Mouse (Mus musculus): ENCODE results near the gene Tmub1. TPM values are rescaled to one million over a fixed set of nuclear protein-coding genes. Genes with fewer than 3 reads are reported as not detected.
"Not testable (repeated sequence)": the region's sequence is repeated elsewhere in the genome, so short reads cannot be mapped to it uniquely, and the experiment has no call there.

Gene Tmub1
- total RNA-seq, 2 experiments from 2014 or later: 3.7 to 4.3 TPM

DNA sequence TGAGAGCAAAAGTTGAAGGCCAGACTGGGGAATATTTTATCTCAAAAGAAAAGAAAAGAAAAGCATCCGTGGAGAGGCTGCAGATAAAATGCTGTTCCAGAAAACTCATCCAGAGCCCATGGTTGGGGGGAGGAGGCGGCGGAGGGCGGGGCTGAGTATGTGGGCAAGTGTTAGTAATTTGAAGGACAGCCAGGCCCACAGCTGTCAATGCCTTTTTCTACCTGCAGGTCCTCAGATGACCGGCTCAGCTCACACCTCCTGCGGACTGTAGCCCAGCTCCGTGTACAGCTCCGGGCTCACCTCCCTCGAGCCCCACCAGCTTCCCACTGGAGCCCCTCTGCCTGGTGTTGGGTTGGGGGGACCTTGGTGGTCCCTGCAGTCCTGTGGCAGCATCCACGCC is 48.0 kb downstream of the Tmub1 start:
- ATAC-seq (replicated peaks; ENCODE audit: low FRiP score, poor library complexity, severe bottlenecking): no peak

DNA sequence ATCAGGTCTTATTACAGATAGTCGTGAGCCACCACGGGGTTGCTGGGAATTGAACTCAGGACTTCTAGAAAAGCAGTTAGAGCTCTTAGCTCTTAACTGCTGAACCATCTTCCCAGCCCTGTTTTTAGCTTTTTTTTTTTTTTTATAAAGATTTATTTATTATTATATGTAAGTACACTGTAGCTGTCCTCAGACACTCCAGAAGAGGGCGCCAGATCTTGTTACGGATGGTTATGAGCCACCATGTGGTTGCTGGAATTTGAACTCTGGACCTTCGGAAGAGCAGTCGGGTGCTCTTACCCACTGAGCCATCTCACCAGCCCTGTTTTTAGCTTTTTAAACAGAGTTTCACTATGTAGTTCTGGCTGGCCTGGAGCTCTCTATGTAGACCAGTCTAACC is 51.4 kb downstream of the Tmub1 start:
- not testable (repeated sequence) for ATAC-seq (replicated peaks; ENCODE audit: low FRiP score, poor library complexity, severe bottlenecking)

Other genes with a start within 250 kb of the Tmub1 start
- not detected in 2 replicates for gene Kcnh2, start 96.2 kb downstream of the Tmub1 start, total RNA-seq (2015; ENCODE audit: low replicate concordance)
- gene Kcnh2, start 96.2 kb downstream of the Tmub1 start, total RNA-seq (2017; ENCODE audit: low replicate concordance): 0.14 TPM in 1 of 2 replicates, not detected in the other
- not detected in 2 replicates for gene Nos3, start 83.0 kb downstream of the Tmub1 start, total RNA-seq (2015; ENCODE audit: low replicate concordance)
- gene Nos3, start 83.0 kb downstream of the Tmub1 start, total RNA-seq (2017; ENCODE audit: low replicate concordance): not detected in 2 replicates
- gene Atg9b, start 55.7 kb downstream of the Tmub1 start, total RNA-seq (2015; ENCODE audit: low replicate concordance): not detected in 2 replicates
- not detected in 2 replicates for gene Atg9b, start 55.7 kb downstream of the Tmub1 start, total RNA-seq (2017; ENCODE audit: low replicate concordance)
- 11.3 and 22.7 TPM in 2 replicates for gene Abcb8, start 54.2 kb downstream of the Tmub1 start, total RNA-seq (2015; ENCODE audit: low replicate concordance)
- 2.9 and 5.5 TPM in 2 replicates for gene Abcb8, start 54.2 kb downstream of the Tmub1 start, total RNA-seq (2017; ENCODE audit: low replicate concordance)
- not detected in 2 replicates for gene Asic3, start 34.5 kb downstream of the Tmub1 start, total RNA-seq (2015; ENCODE audit: low replicate concordance)
- 1.3 TPM in 1 of 2 replicates, not detected in the other for gene Asic3, start 34.5 kb downstream of the Tmub1 start, total RNA-seq (2017; ENCODE audit: low replicate concordance)
- gene Cdk5, start 24.3 kb downstream of the Tmub1 start, total RNA-seq (2015; ENCODE audit: low replicate concordance): 0.58 and 4.2 TPM in 2 replicates
- gene Cdk5, start 24.3 kb downstream of the Tmub1 start, total RNA-seq (2017; ENCODE audit: low replicate concordance): 2.5 and 3.5 TPM in 2 replicates
- gene Slc4a2, start 24.0 kb downstream of the Tmub1 start, total RNA-seq (2015; ENCODE audit: low replicate concordance): 1.7 and 16.1 TPM in 2 replicates
- gene Slc4a2, start 24.0 kb downstream of the Tmub1 start, total RNA-seq (2017; ENCODE audit: low replicate concordance): 6.3 and 15.9 TPM in 2 replicates
- gene Fastk, start 2.6 kb downstream of the Tmub1 start, total RNA-seq (2015; ENCODE audit: low replicate concordance): 9.2 and 25.1 TPM in 2 replicates
- 4.3 and 9.1 TPM in 2 replicates for gene Fastk, start 2.6 kb downstream of the Tmub1 start, total RNA-seq (2017; ENCODE audit: low replicate concordance)
- 1.0 and 3.5 TPM in 2 replicates for gene Agap3, start 4.3 kb upstream of the Tmub1 start, total RNA-seq (2015; ENCODE audit: low replicate concordance)
- gene Agap3, start 4.3 kb upstream of the Tmub1 start, total RNA-seq (2017; ENCODE audit: low replicate concordance): 10.5 and 14.5 TPM in 2 replicates
- not detected in 2 replicates for gene Gbx1, start 79.3 kb upstream of the Tmub1 start, total RNA-seq (2015; ENCODE audit: low replicate concordance)
- gene Gbx1, start 79.3 kb upstream of the Tmub1 start, total RNA-seq (2017; ENCODE audit: low replicate concordance): not detected in 2 replicates
- not detected in 2 replicates for gene Asb10, start 93.1 kb upstream of the Tmub1 start, total RNA-seq (2015; ENCODE audit: low replicate concordance)
- 0.14 TPM in 1 of 2 replicates, not detected in the other for gene Asb10, start 93.1 kb upstream of the Tmub1 start, total RNA-seq (2017; ENCODE audit: low replicate concordance)
- not detected in 2 replicates for gene 4931409K22Rik, start 109.0 kb upstream of the Tmub1 start, total RNA-seq (2015; ENCODE audit: low replicate concordance)
- gene 4931409K22Rik, start 109.0 kb upstream of the Tmub1 start, total RNA-seq (2017; ENCODE audit: low replicate concordance): not detected in 2 replicates
- 7.1 and 9.8 TPM in 2 replicates for gene Abcf2, start 129.6 kb upstream of the Tmub1 start, total RNA-seq (2015; ENCODE audit: low replicate concordance)
- gene Abcf2, start 129.6 kb upstream of the Tmub1 start, total RNA-seq (2017; ENCODE audit: low replicate concordance): 17.4 and 22.3 TPM in 2 replicates
- gene Chpf2, start 138.9 kb upstream of the Tmub1 start, total RNA-seq (2015; ENCODE audit: low replicate concordance): 0.96 and 1.3 TPM in 2 replicates
- 1.6 and 3.6 TPM in 2 replicates for gene Chpf2, start 138.9 kb upstream of the Tmub1 start, total RNA-seq (2017; ENCODE audit: low replicate concordance)
- gene Smarcd3, start 176.6 kb upstream of the Tmub1 start, total RNA-seq (2015; ENCODE audit: low replicate concordance): not detected in 2 replicates
- 0.42 TPM in 1 of 2 replicates, not detected in the other for gene Smarcd3, start 176.6 kb upstream of the Tmub1 start, total RNA-seq (2017; ENCODE audit: low replicate concordance)
- 17.7 and 23.6 TPM in 2 replicates for gene Nub1, start 237.7 kb upstream of the Tmub1 start, total RNA-seq (2015; ENCODE audit: low replicate concordance)
- 41.7 and 52.3 TPM in 2 replicates for gene Nub1, start 237.7 kb upstream of the Tmub1 start, total RNA-seq (2017; ENCODE audit: low replicate concordance)